Mouse (Mus musculus) neural tube, embryonic 11.5 days (tissue): ENCODE data around the gene Tmtc1. TPM values are rescaled to one million over a fixed set of nuclear protein-coding genes. Genes with fewer than 3 reads are reported as not detected.
A peak's percentile ranks its signal among the peaks of the same experiment; 100 is the strongest.

Source experiments
- ATAC-seq: fragments of 200-750 bp; cut with Nextera tagmentation; 2 replicates; pipeline ENCODE4 v1.8.0; 2017; ENCODE audit warnings: moderate number of reproducible peaks, mild to moderate bottlenecking, moderate TSS enrichment, moderate library complexity; ENCODE audit not compliant: insufficient read depth, low FRiP score, low TSS enrichment
- DNase-seq: peaks from one replicate; pipeline ENCODE4 v3.0.0-alpha.2; 2015; ENCODE audit warnings: low spot score
- H3K27ac ChIP-seq: fragments of 300-500 bp; sonication (generic); 2 replicates; pipeline ENCODE4 v1.5.1; 2014; ENCODE audit warnings: low read depth, mild to moderate bottlenecking, low read length
- H3K27me3 ChIP-seq: fragments of 300-500 bp; sonication (generic); 2 replicates; pipeline ENCODE4 v1.6.1; 2014; ENCODE audit warnings: mild to moderate bottlenecking, low read length, mixed read lengths; ENCODE audit not compliant: control insufficient read depth, insufficient read depth
- H3K36me3 ChIP-seq: fragments of 300-500 bp; sonication (generic); 2 replicates; pipeline ENCODE4 v1.6.1; 2014; ENCODE audit warnings: mild to moderate bottlenecking, low read length, moderate library complexity, mixed read lengths; ENCODE audit not compliant: control insufficient read depth, insufficient read depth
- H3K4me1 ChIP-seq: fragments of 300-500 bp; sonication (generic); 2 replicates; pipeline ENCODE4 v1.6.1; 2014; ENCODE audit warnings: low read length, mixed read lengths; ENCODE audit not compliant: control insufficient read depth, insufficient read depth
- H3K4me2 ChIP-seq: fragments of 300-500 bp; sonication (generic); 2 replicates; pipeline ENCODE4 v1.6.1; 2014; ENCODE audit warnings: low read depth, mild to moderate bottlenecking, moderate library complexity
- H3K4me3 ChIP-seq: fragments of 300-500 bp; sonication (generic); 2 replicates; pipeline ENCODE4 v1.5.1; 2014; ENCODE audit warnings: low read depth, low read length
- H3K9ac ChIP-seq: fragments of 300-500 bp; sonication (generic); 2 replicates; pipeline ENCODE4 v1.6.1; 2014; ENCODE audit warnings: mild to moderate bottlenecking, low read length
- H3K9me3 ChIP-seq: fragments of 300-500 bp; sonication (generic); 2 replicates; pipeline ENCODE4 v1.6.1; 2016; ENCODE audit warnings: low read length; ENCODE audit not compliant: control insufficient read depth
- WGBS: fragments of 180-500 bp; shearing (Covaris S2); extraction: QIAGEN DNeasy Blood & Tissue Kit; methylation state at CpG from one replicate; pipeline ENCODE4 v1.1.7; 2014; 5-methylcytosine and 5-hydroxymethylcytosine counted together
- polyA plus RNA-seq: library from polyadenylated mRNA; unstranded; fragments of >200 nt; fragmentation: Nextera tagmentation; extraction: Ambion mirVana; gene quantifications from 2 replicates; pipeline ENCODE4 v1.2.1, GENCODE M21; 2014

Tmtc1 gene
- polyA plus RNA-seq, 1 experiment from 2014 or later, result 1.4 TPM

DNA sequence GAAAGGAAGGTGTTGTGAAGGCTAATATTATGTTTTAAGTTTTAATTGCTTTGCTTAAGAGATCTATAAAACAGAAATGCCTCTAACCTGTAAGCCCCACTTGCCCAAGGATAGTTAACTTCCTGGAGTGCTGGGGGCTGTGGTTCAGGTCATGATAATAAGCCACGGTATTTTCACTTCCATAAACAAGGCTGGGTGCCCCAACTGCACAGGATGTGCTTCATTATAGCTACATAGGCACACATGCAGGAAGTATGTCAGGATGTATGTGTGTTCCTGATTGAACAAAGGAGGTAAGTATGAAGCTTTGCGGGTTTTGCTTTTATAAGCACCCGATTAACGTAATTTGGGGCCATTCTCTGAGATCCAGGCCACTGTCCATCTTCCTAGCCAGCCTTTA is 169.1 kb downstream of the Tmtc1 start:
- H3K4me2 ChIP-seq, result no peak overlapping the region
- DNase-seq (no peak), ATAC-seq (no peak)
- 93% methylated on average over 4 of the region's 4 CpGs for WGBS
- no peaks in the 10 kb centered on the region for H3K36me3 ChIP-seq
- no peaks in the 10 kb centered on the region for H3K9me3 ChIP-seq
- H3K4me3 ChIP-seq, result no peak overlapping the region
- H3K27me3 ChIP-seq, result no peaks in the 10 kb centered on the region
- no peaks in the 10 kb centered on the region for H3K4me1 ChIP-seq
- no peak overlapping the region for H3K27ac ChIP-seq
- no peak overlapping the region for H3K9ac ChIP-seq

DNA sequence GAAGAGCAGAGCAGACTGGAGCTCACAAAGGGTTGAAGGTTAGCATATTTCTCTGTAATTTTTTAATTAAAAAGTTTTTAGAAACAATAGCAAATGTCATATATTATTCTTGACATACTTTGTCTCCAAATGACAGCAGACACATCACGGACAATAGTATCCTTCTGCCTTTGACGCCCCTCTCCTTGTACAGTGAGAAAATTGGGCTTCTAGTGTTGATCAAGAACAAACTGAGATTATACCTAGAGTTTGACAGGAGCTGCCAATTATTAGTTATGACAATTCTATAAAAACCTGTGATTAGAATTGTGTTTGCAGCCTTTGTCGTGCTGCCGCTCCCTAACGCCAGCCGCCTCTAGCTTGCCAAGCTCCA is 183.5 kb downstream of the Tmtc1 start:
- WGBS, result 93% methylated on average over 6 of the region's 6 CpGs
- Histone ChIP-seq H3K27me3 (no peaks in the 10 kb centered on the region), H3K27ac (no peak overlapping the region), H3K4me1 (no peaks in the 10 kb centered on the region), H3K9ac (no peak overlapping the region), H3K36me3 (no peaks in the 10 kb centered on the region), H3K9me3 (no peaks in the 10 kb centered on the region), H3K4me3 (no peak overlapping the region), H3K4me2 (no peak overlapping the region)
- no peak for DNase-seq
- no peak for ATAC-seq

DNA sequence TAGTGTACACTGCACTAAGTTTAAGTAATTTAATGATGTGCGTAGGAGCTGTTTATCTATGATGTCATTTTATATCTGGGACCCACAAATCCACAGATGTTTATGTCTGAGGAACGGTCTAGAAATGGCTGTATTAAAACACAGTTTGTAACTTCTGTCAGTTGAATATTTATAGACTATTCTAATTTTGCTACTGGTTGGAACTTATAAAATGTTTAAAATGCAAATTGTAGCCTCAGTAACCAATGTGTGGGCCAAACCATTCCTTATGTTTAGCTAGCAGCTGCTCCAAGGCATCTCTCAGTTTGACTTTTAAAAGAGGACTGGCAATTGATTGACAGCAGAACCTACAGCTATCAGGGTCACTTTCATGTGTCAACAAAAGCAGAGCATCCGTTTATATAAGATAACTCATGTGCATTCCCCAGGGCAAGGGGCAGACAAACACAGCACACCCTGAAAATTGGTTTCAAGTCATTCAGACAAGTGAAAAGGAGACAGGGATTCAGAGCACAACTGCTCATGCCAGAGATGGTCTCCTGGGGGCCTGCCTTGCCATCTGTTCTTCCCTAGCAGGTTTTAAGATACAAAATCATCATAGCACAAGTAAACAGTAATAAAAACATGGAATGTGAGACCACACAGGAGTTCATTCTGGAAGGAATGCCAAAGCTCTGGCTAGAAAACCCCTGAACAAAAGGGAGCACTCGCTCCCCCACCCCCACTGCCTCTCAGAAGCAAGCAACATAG is 184.0 kb downstream of the Tmtc1 start:
- 59% methylated on average over 4 of the region's 4 CpGs for WGBS
- Histone ChIP-seq H3K4me3 (no peak overlapping the region), H3K9me3 (no peaks in the 10 kb centered on the region), H3K36me3 (no peaks in the 10 kb centered on the region), H3K4me1 (no peaks in the 10 kb centered on the region), H3K27ac (no peak overlapping the region), H3K9ac (no peak overlapping the region), H3K4me2 (no peak overlapping the region), H3K27me3 (no peaks in the 10 kb centered on the region)
- no peak for ATAC-seq
- DNase-seq, result peak; percentile 19

DNA sequence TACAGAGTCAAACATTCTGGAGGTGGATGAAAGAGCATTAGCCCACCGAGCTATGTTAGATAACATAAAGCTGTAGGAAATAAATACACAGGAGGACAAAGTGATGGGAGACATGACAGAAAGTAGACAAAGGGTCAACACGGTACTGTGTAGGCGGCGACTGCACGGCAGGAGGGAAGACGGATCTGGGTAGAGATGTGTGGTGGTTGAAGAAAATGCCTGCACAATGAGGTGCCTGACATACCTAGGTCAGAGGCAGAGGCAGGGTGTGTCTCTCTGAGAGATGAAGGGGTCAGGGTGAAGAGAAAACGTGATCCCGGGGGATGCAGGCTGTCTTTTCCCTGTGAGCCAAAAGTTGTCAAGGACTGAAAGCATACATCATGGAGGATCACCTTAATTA is 185.1 kb downstream of the Tmtc1 start:
- no peak overlapping the region for H3K4me2 ChIP-seq

DNA sequence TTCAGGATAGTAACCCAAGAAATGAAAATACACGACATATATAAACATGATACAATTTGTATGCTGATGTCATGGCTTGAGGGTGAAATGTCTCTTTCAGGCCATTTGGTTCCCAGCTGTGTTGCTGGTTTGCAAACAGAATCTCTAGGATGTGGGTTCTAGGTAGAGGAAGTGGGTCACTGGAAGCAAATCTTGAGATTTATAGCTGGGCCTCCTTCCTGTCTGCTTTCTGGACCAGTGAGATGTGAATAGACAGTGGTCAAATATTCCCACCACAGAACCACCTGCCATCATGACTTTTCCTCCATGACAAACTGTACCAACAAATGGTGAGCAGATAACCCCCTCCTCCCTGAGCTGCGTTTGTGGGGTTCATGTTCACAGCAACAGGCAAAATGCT is 186.4 kb downstream of the Tmtc1 start:
- H3K27ac ChIP-seq, result no peak overlapping the region
- H3K4me1 ChIP-seq, result no peaks in the 10 kb centered on the region
- no peak for DNase-seq
- H3K9me3 ChIP-seq, result no peaks in the 10 kb centered on the region
- no peak overlapping the region for H3K4me2 ChIP-seq
- 87% methylated on average over 2 of the region's 2 CpGs for WGBS
- H3K27me3 ChIP-seq, result no peaks in the 10 kb centered on the region
- no peak for ATAC-seq
- no peak overlapping the region for H3K9ac ChIP-seq
- H3K36me3 ChIP-seq, result no peaks in the 10 kb centered on the region
- no peak overlapping the region for H3K4me3 ChIP-seq

More for the DNA sequence above, 185.1 kb downstream of the Tmtc1 start:
- Histone ChIP-seq H3K9me3 (no peaks in the 10 kb centered on the region), H3K9ac (no peak overlapping the region), H3K4me1 (no peaks in the 10 kb centered on the region), H3K27ac (no peak overlapping the region), H3K36me3 (no peaks in the 10 kb centered on the region), H3K27me3 (no peaks in the 10 kb centered on the region), H3K4me3 (no peak overlapping the region)
- 86% methylated on average over 8 of the region's 8 CpGs for WGBS
- DNase-seq, result no peak
- no peak for ATAC-seq

DNA sequence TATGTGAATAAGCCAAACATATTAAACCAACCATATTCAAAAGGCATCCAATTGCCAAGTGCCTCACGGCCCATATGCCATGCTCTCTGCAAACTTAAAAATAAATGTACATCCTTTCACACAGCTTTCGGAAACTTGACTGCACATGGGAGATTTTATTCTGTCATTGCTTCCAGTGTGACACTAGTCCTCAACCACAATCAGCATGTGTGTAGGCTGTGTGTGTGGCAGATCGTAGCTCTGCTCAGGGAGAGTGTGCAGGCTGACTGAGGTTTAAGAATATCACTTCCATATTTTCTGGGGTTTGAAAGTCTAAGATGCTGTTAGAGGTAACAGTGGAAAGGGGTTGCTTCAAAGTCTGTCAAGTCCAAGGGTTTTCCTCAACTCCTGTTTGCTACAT is 188.1 kb downstream of the Tmtc1 start:
- 94% methylated on average over 3 of the region's 3 CpGs for WGBS

DNA sequence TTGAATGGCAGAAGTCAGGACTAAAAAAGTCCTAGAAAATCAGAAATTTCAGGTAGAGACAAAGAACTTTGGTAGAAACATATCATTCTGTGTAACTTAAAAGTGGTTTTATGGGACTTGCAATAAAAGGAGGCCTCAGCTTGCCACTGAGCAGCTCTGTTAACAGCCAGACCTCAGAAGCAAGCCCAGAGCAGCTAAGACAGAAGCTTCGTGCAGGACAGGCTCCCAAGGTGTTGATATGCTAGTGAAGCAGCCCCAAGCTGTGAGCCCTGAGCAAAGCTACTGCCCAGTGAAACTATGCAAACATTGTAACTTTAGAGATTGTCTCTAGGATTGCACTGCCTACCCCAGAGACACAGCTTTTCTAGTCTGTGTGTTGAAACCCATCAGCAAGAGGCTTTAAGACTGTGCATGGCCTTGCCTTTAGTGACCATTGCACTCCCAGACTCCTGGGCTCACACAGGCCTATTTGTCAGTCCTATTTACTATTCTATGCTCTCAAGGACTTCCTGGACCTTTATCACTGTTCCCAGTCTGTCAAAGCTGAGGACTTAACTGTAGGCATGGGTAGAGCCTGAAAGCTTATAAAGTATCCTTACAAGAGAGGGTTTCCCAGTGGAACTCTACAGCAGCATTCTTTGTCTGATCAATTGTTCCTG is 188.7 kb downstream of the Tmtc1 start:
- no peaks in the 10 kb centered on the region for H3K4me1 ChIP-seq
- no peak overlapping the region for H3K27ac ChIP-seq

More for the DNA sequence above, 188.1 kb downstream of the Tmtc1 start:
- H3K27ac ChIP-seq, result no peak overlapping the region
- H3K36me3 ChIP-seq, result no peaks in the 10 kb centered on the region
- no peak overlapping the region for H3K4me3 ChIP-seq
- H3K9me3 ChIP-seq, result no peaks in the 10 kb centered on the region
- DNase-seq, result no peak
- H3K4me1 ChIP-seq, result no peaks in the 10 kb centered on the region
- no peaks in the 10 kb centered on the region for H3K27me3 ChIP-seq
- no peak for ATAC-seq
- no peak overlapping the region for H3K9ac ChIP-seq
- no peak overlapping the region for H3K4me2 ChIP-seq

DNA sequence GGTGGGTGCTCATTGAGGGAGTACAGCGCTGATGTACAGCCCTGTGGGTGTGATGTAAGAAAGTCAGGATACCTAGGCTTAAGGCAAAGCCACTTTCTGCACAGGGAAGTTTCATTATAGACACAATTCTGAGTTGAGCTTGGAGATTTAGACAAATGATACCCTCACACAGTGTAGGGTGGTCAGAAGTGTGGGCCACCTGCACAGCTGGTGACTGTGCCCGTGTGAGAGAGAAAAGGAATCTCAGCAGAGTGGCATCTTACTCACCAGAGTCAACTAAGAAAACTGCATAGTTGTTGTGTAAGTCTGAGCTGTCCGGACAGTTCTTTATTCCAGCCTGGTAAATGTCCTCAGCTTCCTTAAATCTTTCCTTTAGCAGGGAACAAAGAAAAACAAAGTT is 195.0 kb downstream of the Tmtc1 start:
- H3K27me3 ChIP-seq, result no peaks in the 10 kb centered on the region
- DNase-seq (no peak), ATAC-seq (no peak)
- no peak overlapping the region for H3K4me2 ChIP-seq
- H3K4me3 ChIP-seq, result no peak overlapping the region
- no peaks in the 10 kb centered on the region for H3K9me3 ChIP-seq
- H3K27ac ChIP-seq, result no peak overlapping the region
- WGBS, result 86% methylated on average over 3 of the region's 3 CpGs
- H3K4me1 ChIP-seq, result no peaks in the 10 kb centered on the region
- no peak overlapping the region for H3K9ac ChIP-seq
- no peaks in the 10 kb centered on the region for H3K36me3 ChIP-seq

More for the DNA sequence above, 188.7 kb downstream of the Tmtc1 start:
- Histone ChIP-seq H3K36me3 (no peaks in the 10 kb centered on the region), H3K27me3 (no peaks in the 10 kb centered on the region), H3K9me3 (no peaks in the 10 kb centered on the region), H3K9ac (no peak overlapping the region), H3K4me2 (no peak overlapping the region), H3K4me3 (no peak overlapping the region)
- 23% methylated on average over 1 of the region's 1 CpGs for WGBS
- DNase-seq, result no peak
- ATAC-seq, result no peak

DNA sequence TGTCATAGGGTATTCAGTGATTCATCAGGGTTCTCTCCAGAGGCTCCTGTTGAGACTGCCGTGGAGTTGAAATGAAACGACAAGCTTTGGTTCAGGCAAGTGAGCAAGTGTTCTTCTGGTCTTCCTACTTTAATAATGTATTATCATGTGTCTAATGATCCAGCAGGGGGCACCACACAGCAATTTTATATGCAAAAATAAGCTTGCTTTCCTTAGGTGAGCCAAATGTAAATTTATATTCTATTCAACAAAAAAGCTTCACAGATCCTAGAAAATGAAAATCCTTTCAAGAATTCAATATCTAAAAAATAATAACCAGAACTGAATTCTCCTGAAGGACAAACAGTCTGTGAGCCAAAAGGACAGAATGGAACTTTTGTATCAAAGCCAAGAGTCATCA is 195.6 kb downstream of the Tmtc1 start:
- no peak overlapping the region for H3K4me3 ChIP-seq
- no peaks in the 10 kb centered on the region for H3K27me3 ChIP-seq
- H3K9ac ChIP-seq, result no peak overlapping the region
- no peaks in the 10 kb centered on the region for H3K4me1 ChIP-seq
- no peaks in the 10 kb centered on the region for H3K36me3 ChIP-seq
- ATAC-seq (0 out of 2 replicates have a peak, but pooled peaks have one; percentile 39), DNase-seq (peak; percentile 37)
- no peaks in the 10 kb centered on the region for H3K9me3 ChIP-seq
- WGBS, result 66% methylated on average over 2 of the region's 2 CpGs
- no peak overlapping the region for H3K4me2 ChIP-seq
- H3K27ac ChIP-seq, result no peak overlapping the region
